Mouse (Mus musculus): Measurements from ENCODE around the gene Bicd2.

DNA sequence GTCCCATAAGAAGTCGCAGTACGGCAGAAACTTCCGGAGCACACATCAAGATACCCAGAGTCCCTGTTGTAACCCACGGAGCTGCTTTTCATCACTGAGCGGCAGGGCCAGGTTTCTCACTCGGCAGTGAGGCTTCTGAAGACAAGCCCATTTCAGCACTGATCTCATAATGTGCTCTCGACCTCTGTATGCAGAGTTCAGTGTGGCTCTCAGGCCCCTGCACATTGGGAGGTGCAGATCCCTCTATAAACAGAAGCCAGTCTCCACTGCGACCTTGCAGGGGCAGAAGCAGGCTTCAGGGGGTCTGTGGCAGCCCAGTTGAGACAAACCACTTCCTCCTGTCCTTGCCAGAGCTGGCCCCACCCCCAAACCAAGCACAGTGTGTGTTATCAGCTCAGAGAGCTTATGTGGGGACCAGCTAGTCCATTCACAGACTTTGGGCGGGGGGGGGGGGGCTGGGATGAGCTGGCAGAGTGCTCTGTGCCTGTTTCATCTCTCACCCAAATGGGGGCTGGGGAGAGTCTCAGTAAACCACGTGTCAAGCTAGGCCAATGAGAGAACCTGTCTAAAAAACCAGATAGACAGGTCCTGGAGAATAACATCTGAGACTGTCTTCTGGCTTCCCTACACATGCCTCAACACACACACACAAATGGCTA lies 33.9 kb upstream of the Bicd2 start:
- TF ChIP-seq ZC3H11A (IDR thresholded peaks at IDR 0.05; ENCODE audit: borderline replicate concordance, low read depth, low read length) = no peak
- no peak for TF ChIP-seq MAFK (IDR thresholded peaks at IDR 0.05; ENCODE audit: insufficient read depth, low read depth, low read length)
- no peak for TF ChIP-seq HCFC1 (IDR thresholded peaks at IDR 0.05; ENCODE audit: borderline replicate concordance, insufficient read depth, low read length)
